Mouse (Mus musculus) testis, postnatal 14 days (tissue): Measurements from ENCODE around the gene Exog.

Experiments used
- DNase-seq: peaks from one replicate; pipeline ENCODE4 v3.0.0; 2021; ENCODE audit warnings: low spot score

The Exog gene

DNA sequence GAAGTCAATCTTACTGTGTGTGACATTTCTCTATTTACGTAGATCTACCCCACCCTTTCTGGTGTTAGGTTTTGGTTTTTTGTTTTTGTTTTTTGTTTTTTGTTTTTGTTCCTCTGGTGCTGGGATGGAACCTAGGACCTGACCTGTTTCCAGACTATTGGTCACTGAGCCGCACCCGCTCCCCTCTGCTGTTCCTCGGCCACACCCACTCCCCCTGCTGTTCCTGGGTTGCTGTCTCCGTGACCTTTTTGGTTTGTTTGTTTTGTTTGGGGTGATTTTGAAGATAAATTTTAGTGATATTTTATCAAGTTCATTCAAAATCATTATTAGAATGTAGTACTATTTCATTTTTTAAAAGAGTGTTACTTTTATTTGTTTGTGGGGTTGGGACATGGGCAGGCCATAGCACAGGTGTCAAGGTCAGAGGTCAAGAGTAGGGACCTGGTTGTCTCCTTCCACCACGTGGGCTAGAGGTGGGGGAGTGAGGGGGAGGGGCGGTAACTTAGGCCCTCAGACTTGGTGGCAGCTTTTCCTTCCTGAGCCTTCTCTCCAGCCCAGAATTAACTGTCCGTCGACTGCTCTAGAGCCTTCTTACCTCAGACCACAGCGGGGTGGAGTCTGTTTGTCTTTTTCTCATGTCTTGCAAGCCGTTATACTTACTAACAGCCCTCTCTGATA is 60.4 kb downstream of the Exog start:
- DNase-seq = no peak

DNA sequence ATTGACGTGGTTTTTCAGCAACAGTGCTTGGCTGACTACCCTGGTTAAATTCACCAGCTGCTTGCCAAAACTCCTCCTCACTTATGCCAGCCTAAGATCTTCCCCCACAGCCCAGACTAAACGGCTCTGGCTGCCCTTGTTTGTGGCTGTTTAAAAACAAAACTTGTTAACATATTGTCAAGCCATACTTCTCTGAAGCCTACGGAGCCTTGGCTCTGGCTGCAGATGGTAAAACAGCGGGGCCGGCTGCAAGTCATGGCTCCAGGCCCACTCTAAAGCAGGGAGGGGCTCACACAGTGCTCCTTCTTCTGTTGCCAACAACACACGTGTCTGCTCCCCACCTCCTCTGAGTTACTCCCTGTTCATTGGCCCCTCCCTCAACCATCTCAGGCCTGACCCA is 66.2 kb downstream of the Exog start:
- DNase-seq = no peak

DNA sequence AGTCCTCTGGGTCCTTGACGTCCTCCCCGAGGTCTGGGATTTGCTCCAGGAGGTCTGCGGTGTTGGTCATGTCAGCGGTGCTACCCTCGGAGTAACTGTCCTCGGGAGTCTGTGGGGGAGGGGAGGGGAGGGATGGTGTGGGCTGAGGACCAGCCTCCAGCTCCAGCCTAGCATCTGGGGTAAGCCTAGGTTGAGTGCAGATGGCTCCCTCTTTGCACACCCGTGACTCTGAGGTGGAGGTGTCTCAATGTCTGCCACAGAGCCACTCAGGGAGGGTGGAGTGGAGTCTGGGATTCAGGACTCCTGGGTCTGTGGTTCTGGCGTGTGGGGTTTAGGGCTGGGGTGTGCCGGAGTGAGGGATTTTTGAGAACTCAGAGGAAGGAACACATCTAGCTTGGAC is 68.2 kb downstream of the Exog start:
- no peak for DNase-seq

DNA sequence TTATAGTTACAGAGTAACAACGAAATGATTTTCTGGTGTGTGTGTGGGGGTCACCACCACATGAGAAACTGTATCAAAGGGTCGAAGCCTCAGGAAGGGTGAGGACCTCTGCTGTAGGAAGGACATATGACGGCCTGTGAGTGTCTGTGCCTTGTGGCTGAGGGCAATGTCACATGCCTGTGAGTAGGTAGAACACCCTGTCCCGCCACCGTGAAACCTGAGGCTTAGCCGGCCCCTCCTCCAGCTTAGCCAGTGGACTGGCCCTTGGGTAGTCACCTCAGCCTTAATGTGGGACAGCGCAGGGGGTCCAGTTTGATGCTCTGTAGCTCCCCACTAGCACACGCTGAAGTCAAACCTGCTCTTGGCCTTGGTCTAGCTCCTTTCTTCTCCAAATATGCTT is 69.1 kb downstream of the Exog start:
- no peak for DNase-seq

DNA sequence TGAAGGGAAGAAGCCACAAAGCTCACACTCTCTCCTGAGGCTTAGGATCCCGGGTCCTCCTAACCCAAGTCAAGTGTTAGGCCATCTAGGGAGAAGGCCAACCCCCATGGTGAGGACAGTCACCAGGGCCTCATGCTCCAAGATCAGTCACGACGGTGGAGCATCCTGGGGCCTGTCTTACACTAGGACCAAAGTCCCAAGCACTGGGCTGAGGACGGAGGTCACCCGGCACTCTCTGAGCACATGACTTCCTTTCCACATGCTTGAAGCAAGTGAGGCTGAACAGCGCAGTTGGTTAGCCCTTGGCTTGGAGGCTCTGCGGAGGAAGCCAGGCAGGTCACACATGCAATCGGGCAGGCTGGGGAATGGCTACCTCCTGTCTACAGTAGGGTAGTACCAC is 70.2 kb downstream of the Exog start:
- DNase-seq = no peak
